Mouse (Mus musculus) midbrain, postnatal 0 days (tissue): ENCODE measurements at regions not wholly inside any gene's neighbourhood (a gene's known extent, or its start where the extent isn't known, plus 50 kb on each side); places are given as distances from the start of the nearest gene placed in this dataset.

Source experiments
- ATAC-seq: fragments of 200-750 bp; cut with Nextera tagmentation; 2 replicates; pipeline ENCODE4 v1.8.0; 2017; ENCODE audit warnings: moderate number of reproducible peaks, mild to moderate bottlenecking, moderate TSS enrichment, moderate library complexity; ENCODE audit not compliant: low FRiP score
- DNase-seq: peaks from one replicate; pipeline ENCODE4 v3.0.0-alpha.2; 2015; ENCODE audit warnings: low spot score
- H3K27ac ChIP-seq: fragments of 300-500 bp; sonication (generic); 2 replicates; pipeline ENCODE4 v1.5.1; 2014; ENCODE audit warnings: low read depth, mild to moderate bottlenecking, low read length, mixed read lengths
- H3K27me3 ChIP-seq: fragments of 300-500 bp; sonication (generic); 2 replicates; pipeline ENCODE4 v1.6.1; 2014; ENCODE audit warnings: low read length, control low read depth, mixed read lengths; ENCODE audit not compliant: insufficient read depth
- H3K36me3 ChIP-seq: fragments of 300-500 bp; sonication (generic); 2 replicates; pipeline ENCODE4 v1.6.1; 2014; ENCODE audit warnings: low read length, control low read depth, mixed read lengths; ENCODE audit not compliant: insufficient read depth
- H3K4me1 ChIP-seq: fragments of 300-500 bp; sonication (generic); 2 replicates; pipeline ENCODE4 v1.6.1; 2014; ENCODE audit warnings: mild to moderate bottlenecking, control low read depth, antibody characterized with exemption, low read length, mixed read lengths; ENCODE audit not compliant: insufficient read depth
- H3K4me2 ChIP-seq: fragments of 300-500 bp; sonication (generic); 2 replicates; pipeline ENCODE4 v1.6.1; 2014; ENCODE audit warnings: low read depth, mild to moderate bottlenecking, low read length, mixed read lengths; ENCODE audit not compliant: poor library complexity, severe bottlenecking
- H3K4me3 ChIP-seq: fragments of 300-500 bp; sonication (generic); 2 replicates; pipeline ENCODE4 v1.5.1; 2014; ENCODE audit warnings: low read depth, mild to moderate bottlenecking, low read length, moderate library complexity
- H3K9ac ChIP-seq: fragments of 300-500 bp; sonication (generic); replicated peaks from 2 replicates; pipeline ENCODE4 v1.6.1; 2014; ENCODE audit warnings: mild to moderate bottlenecking, low read length, moderate library complexity, mixed read lengths; ENCODE audit not compliant: poor library complexity, severe bottlenecking
- H3K9me3 ChIP-seq: fragments of 300-500 bp; sonication (generic); 2 replicates; pipeline ENCODE4 v1.6.1; 2016; ENCODE audit warnings: low read length, control low read depth
- CTCF ChIP-seq: IDR thresholded peaks from 2 replicates; pipeline ENCODE4 v1.5.1; 2016; ENCODE audit warnings: antibody characterized with exemption, mild to moderate bottlenecking
- WGBS: fragments of 180-500 bp; shearing (Covaris S2); extraction: QIAGEN DNeasy Blood & Tissue Kit; methylation state at CpG from one replicate; pipeline ENCODE4 v1.1.7; 2014; 5-methylcytosine and 5-hydroxymethylcytosine counted together

DNA sequence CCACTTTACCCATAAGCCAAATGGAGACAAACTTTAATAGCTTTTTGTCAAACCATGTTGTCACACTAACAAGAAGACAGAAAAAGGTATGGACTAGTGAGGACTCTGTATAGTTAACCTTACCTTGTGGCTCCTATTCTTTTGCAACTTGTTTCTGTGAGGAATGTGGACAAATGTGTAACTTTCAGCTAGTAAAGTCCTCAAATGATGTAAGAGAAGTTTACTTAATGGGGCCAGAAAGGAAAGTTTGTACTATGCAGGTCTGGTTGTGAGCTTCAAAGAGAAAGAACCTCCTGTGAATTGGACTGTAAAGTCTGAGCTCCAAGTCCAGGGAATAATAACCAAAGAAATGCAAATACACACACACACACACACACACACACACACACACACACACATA, 356.7 kb upstream of the Atxn7l3b start:
- no peaks in the 10 kb centered on the region for H3K36me3 ChIP-seq
- no peak overlapping the region for H3K9ac ChIP-seq
- DNase-seq (no peak), ATAC-seq (no peak)
- no peak overlapping the region for H3K4me3 ChIP-seq
- no peak for TF ChIP-seq CTCF
- H3K9me3 ChIP-seq: no peaks in the 10 kb centered on the region
- H3K27ac ChIP-seq: no peak overlapping the region
- no peak overlapping the region for H3K4me2 ChIP-seq
- H3K4me1 ChIP-seq: no peaks in the 10 kb centered on the region
- H3K27me3 ChIP-seq: no peaks in the 10 kb centered on the region

DNA sequence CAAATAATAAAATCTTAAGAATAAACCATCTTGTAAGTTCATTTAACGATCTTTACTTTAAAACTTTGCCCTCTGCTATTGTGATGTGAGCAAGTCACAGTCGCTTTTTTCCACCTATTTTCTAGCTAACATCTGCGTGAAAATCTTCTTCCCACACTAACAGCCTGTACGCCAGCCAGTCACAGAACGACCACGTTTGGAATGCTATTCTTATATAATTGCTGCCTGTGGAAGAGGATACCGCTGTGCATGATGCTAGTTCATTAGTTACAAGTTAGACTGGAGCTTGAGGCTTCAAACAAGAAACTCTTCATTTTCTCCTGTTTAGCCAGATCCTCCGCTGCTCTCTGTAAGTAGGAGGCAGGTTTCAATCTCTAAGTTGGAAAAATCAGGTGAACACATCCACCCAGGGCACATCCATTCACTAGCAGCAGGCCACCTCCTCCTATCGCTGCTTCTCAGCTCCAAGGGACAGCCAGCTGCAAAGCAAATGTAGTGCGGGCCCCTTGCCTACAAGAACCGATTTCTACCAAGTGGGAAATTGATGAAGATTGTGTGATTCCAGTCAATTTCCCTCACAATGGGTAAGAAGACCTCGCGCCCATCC, 312.1 kb upstream of the Atxn7l3b start:
- H3K9me3 ChIP-seq: no peaks in the 10 kb centered on the region
- no peak overlapping the region for H3K27ac ChIP-seq
- no peaks in the 10 kb centered on the region for H3K27me3 ChIP-seq
- no peak overlapping the region for H3K4me2 ChIP-seq
- no peak overlapping the region for H3K4me3 ChIP-seq
- H3K9ac ChIP-seq: no peak overlapping the region
- WGBS: 73% methylated on average over 13 of the region's 13 CpGs
- H3K36me3 ChIP-seq: no peaks in the 10 kb centered on the region
- ATAC-seq (no peak), DNase-seq (peak; percentile 16)
- H3K4me1 ChIP-seq: no peaks in the 10 kb centered on the region
- no peak for TF ChIP-seq CTCF
